Mouse (Mus musculus): ENCODE results near the gene Gm20822.
"Not testable (repeated sequence)": the region's sequence is repeated elsewhere in the genome, so short reads cannot be mapped to it uniquely, and the experiment has no call there.

Gm20822 gene

GRCm38 (mm10) chrY:15884671-15885070 is at the start of gene Gm20822:
TSS of gene Gm20822 (minus strand) at chrY:15884771.
- not testable (repeated sequence) for DNase-seq

Measured in kidney, adult 9 months (tissue).